Mouse (Mus musculus) embryonic facial prominence, embryonic 14.5 days (tissue): ENCODE measurements around the gene Pcca. TPM values are rescaled to one million over a fixed set of nuclear protein-coding genes. Genes with fewer than 3 reads are reported as not detected.

Experiments
- ATAC-seq: fragments of 200-750 bp; cut with Nextera tagmentation; 2 replicates; pipeline ENCODE4 v1.8.0; 2017; ENCODE audit warnings: low read depth, moderate number of reproducible peaks, moderate TSS enrichment
- DNase-seq: peaks from one replicate; pipeline ENCODE4 v3.0.0-alpha.2; 2015; ENCODE audit warnings: low spot score
- H3K27ac ChIP-seq: fragments of 300-500 bp; sonication (generic); replicated peaks from 2 replicates; pipeline ENCODE4 v1.5.1; 2014; ENCODE audit warnings: low read depth, mild to moderate bottlenecking, low read length, moderate library complexity
- H3K27me3 ChIP-seq: fragments of 300-500 bp; sonication (generic); replicated peaks from 2 replicates; pipeline ENCODE4 v1.6.1; 2014; ENCODE audit warnings: low read length; ENCODE audit not compliant: control insufficient read depth, insufficient read depth
- H3K36me3 ChIP-seq: fragments of 300-500 bp; sonication (generic); 2 replicates; pipeline ENCODE4 v1.6.1; 2014; ENCODE audit warnings: low read length, mixed read lengths; ENCODE audit not compliant: control insufficient read depth, insufficient read depth
- H3K4me1 ChIP-seq: fragments of 300-500 bp; sonication (generic); 2 replicates; pipeline ENCODE4 v1.6.1; 2014; ENCODE audit warnings: antibody characterized with exemption, low read length; ENCODE audit not compliant: control insufficient read depth, insufficient read depth
- H3K4me2 ChIP-seq: fragments of 300-500 bp; sonication (generic); 2 replicates; pipeline ENCODE4 v1.6.1; 2014; ENCODE audit warnings: low read depth, mild to moderate bottlenecking, low read length, moderate library complexity, mixed read lengths
- H3K4me3 ChIP-seq: fragments of 300-500 bp; sonication (generic); 2 replicates; pipeline ENCODE4 v1.5.1; 2014; ENCODE audit warnings: low read depth, mild to moderate bottlenecking, low read length
- H3K9ac ChIP-seq: fragments of 300-500 bp; sonication (generic); 2 replicates; pipeline ENCODE4 v1.6.1; 2014; ENCODE audit warnings: low read depth, mild to moderate bottlenecking, low read length, moderate library complexity, mixed read lengths
- H3K9me3 ChIP-seq: fragments of 300-500 bp; sonication (generic); 2 replicates; pipeline ENCODE4 v1.6.1; 2016; ENCODE audit warnings: low read length; ENCODE audit not compliant: control insufficient read depth
- WGBS: fragments of 180-500 bp; shearing (Covaris S2); extraction: QIAGEN DNeasy Blood & Tissue Kit; methylation state at CpG from one replicate; pipeline ENCODE4 v1.1.7; 2014; 5-methylcytosine and 5-hydroxymethylcytosine counted together
- polyA plus RNA-seq: library from polyadenylated mRNA; unstranded; fragments of >200 nt; fragmentation: Nextera tagmentation; extraction: Ambion mirVana; gene quantifications from 2 replicates; pipeline ENCODE4 v1.2.1, GENCODE M21; 2014

Pcca gene
- polyA plus RNA-seq, 1 experiment from 2014 or later: 23.1 TPM

- DNase-seq (peak; percentile 63), ATAC-seq (peak; percentile 27; the same call in 1 of the 2 replicates)
- H3K27ac ChIP-seq: no peak overlapping the region
- 59% methylated on average over 2 of the region's 2 CpGs for WGBS
- peaks cover 5% of the 10 kb centered on the region for H3K9me3 ChIP-seq
- H3K4me3 ChIP-seq: no peak overlapping the region
- no peak overlapping the region for H3K9ac ChIP-seq
- no peaks in the 10 kb centered on the region for H3K27me3 ChIP-seq
- no peak overlapping the region for H3K4me2 ChIP-seq
- no peaks in the 10 kb centered on the region for H3K36me3 ChIP-seq
- H3K4me1 ChIP-seq: peaks cover 7% of the 10 kb centered on the region; the same call in 1 of the 2 replicates
Measured at GRCm38 (mm10) chr14:122902136-122902535, 368.0 kb downstream of the Pcca start.

- peaks cover 7% of the 10 kb centered on the region; the same call in 1 of the 2 replicates for H3K4me1 ChIP-seq
- H3K27me3 ChIP-seq: no peaks in the 10 kb centered on the region
- no peak overlapping the region for H3K4me2 ChIP-seq
- H3K27ac ChIP-seq: no peak overlapping the region
- no peak overlapping the region for H3K4me3 ChIP-seq
- DNase-seq (peak; percentile 78), ATAC-seq (peak; percentile 72; the same call in 1 of the 2 replicates)
- no peaks in the 10 kb centered on the region for H3K36me3 ChIP-seq
- H3K9ac ChIP-seq: no peak overlapping the region
- 45% methylated on average over 4 of the region's 4 CpGs for WGBS
- peaks cover 11% of the 10 kb centered on the region for H3K9me3 ChIP-seq
Measured at GRCm38 (mm10) chr14:122902884-122903283, 368.8 kb downstream of the Pcca start.

GRCm38 (mm10) chr14:122903923-122904351, 369.8 kb downstream of the Pcca start:
- H3K27me3 ChIP-seq: no peaks in the 10 kb centered on the region
- ATAC-seq: no peak
- no peaks in the 10 kb centered on the region for H3K36me3 ChIP-seq
- peaks cover 7% of the 10 kb centered on the region; the same call in 1 of the 2 replicates for H3K4me1 ChIP-seq
- peaks cover 16% of the 10 kb centered on the region for H3K9me3 ChIP-seq
- H3K9ac ChIP-seq: no peak overlapping the region
- no peak overlapping the region for H3K4me3 ChIP-seq
- H3K4me2 ChIP-seq: no peak overlapping the region
- no peak for DNase-seq
- H3K27ac ChIP-seq: no peak overlapping the region
- WGBS: 41% methylated on average over 2 of the region's 2 CpGs

GRCm38 (mm10) chr14:122905007-122905406, 370.9 kb downstream of the Pcca start:
- Histone ChIP-seq H3K4me2 (no peak overlapping the region), H3K27ac (no peak overlapping the region), H3K4me1 (peaks cover 7% of the 10 kb centered on the region; the same call in 1 of the 2 replicates), H3K27me3 (no peaks in the 10 kb centered on the region), H3K9me3 (peaks cover 16% of the 10 kb centered on the region), H3K4me3 (no peak overlapping the region), H3K9ac (no peak overlapping the region), H3K36me3 (no peaks in the 10 kb centered on the region)
- ATAC-seq (no peak), DNase-seq (no peak)
- WGBS: 92% methylated on average over 1 of the region's 1 CpGs

GRCm38 (mm10) chr14:122908075-122908474, 374.0 kb downstream of the Pcca start:
- DNase-seq (no peak), ATAC-seq (no peak)
- no peaks in the 10 kb centered on the region for H3K27me3 ChIP-seq
- no peak overlapping the region for H3K27ac ChIP-seq
- H3K4me2 ChIP-seq: no peak overlapping the region
- no peaks in the 10 kb centered on the region for H3K36me3 ChIP-seq
- H3K4me1 ChIP-seq: 0 out of 2 replicates have a peak, but pooled peaks cover 8% of the 10 kb centered on the region
- no peak overlapping the region for H3K9ac ChIP-seq
- H3K9me3 ChIP-seq: peaks cover 16% of the 10 kb centered on the region
- WGBS: 89% methylated on average over 4 of the region's 4 CpGs
- no peak overlapping the region for H3K4me3 ChIP-seq

- Histone ChIP-seq H3K36me3 (no peaks in the 10 kb centered on the region), H3K4me3 (no peak overlapping the region), H3K9ac (no peak overlapping the region), H3K27me3 (no peaks in the 10 kb centered on the region), H3K9me3 (peaks cover 16% of the 10 kb centered on the region), H3K27ac (no peak overlapping the region), H3K4me1 (0 out of 2 replicates have a peak, but pooled peaks cover 8% of the 10 kb centered on the region), H3K4me2 (no peak overlapping the region)
- no peak for DNase-seq
- ATAC-seq: no peak
- 79% methylated on average over 5 of the region's 5 CpGs for WGBS
Measured at GRCm38 (mm10) chr14:122909368-122910091, 375.4 kb downstream of the Pcca start.

GRCm38 (mm10) chr14:122911265-122911664, 377.1 kb downstream of the Pcca start:
- Histone ChIP-seq H3K27me3 (no peaks in the 10 kb centered on the region), H3K27ac (no peak overlapping the region), H3K4me1 (0 out of 2 replicates have a peak, but pooled peaks cover 8% of the 10 kb centered on the region), H3K9me3 (peaks cover 16% of the 10 kb centered on the region), H3K4me2 (no peak overlapping the region), H3K9ac (no peak overlapping the region), H3K4me3 (no peak overlapping the region), H3K36me3 (no peaks in the 10 kb centered on the region)
- DNase-seq (no peak), ATAC-seq (no peak)

- Histone ChIP-seq H3K9ac (peak overlapping the region; percentile 76; the same call in 1 of the 2 replicates), H3K4me1 (0 out of 2 replicates have a peak, but pooled peaks cover 8% of the 10 kb centered on the region), H3K4me2 (peak overlapping the region; percentile 89), H3K27ac (no peak overlapping the region), H3K4me3 (peak overlapping the region; percentile 71), H3K9me3 (peaks cover 10% of the 10 kb centered on the region), H3K36me3 (peaks cover 8% of the 10 kb centered on the region; the same call in 1 of the 2 replicates), H3K27me3 (no peaks in the 10 kb centered on the region)
- WGBS: 49% methylated on average over 1 of the region's 1 CpGs
- DNase-seq (no peak), ATAC-seq (no peak)
Measured at GRCm38 (mm10) chr14:122912137-122912536, 378.0 kb downstream of the Pcca start.
